Mouse (Mus musculus): Measurements from ENCODE around the gene Gfi1. TPM values are rescaled to one million over a fixed set of nuclear protein-coding genes. Genes with fewer than 3 reads are reported as not detected.

Gene Gfi1
- total and polyA plus RNA-seq, 3 experiments = 0.27 to 2.0 TPM; not detected in 1

DNA sequence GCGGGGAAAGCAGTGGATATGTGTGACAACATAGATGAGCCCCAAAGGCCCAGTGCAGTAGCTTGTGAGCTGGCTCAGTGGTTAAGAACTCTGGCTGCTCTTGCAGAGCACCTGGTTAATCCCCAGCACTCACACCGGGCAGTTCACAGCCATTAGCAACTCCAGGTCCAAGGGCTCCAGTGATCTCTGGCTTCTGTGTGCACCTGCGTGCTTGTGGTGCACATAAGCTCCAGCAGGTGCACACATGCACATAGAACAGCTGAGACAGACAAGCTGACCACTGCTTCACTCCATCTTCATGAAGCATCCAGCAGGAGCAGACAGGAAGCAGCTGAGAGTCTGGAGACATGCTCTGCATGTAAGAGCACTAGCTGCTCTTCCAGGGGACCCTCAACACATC lies 12.5 kb upstream of the Gfi1 start:
- Histone ChIP-seq H3K27me3 (ENCODE audit: insufficient read depth, low read length) (peaks cover 11% of the 10 kb centered on the region; the same call in 1 of the 2 replicates), H3K4me1 (ENCODE audit: insufficient read depth, low read depth, low read length) (peaks cover 12% of the 10 kb centered on the region), H3K36me3 (replicated peaks) (peaks cover 22% of the 10 kb centered on the region), H3K4me3 (ENCODE audit: low read depth, low read length) (no peak overlapping the region), H3K9me3 (replicated peaks) (peaks cover 7% of the 10 kb centered on the region; the same call in 1 of the 2 replicates)
- TF ChIP-seq GATA2 (IDR thresholded peaks at IDR 0.05; ENCODE audit: borderline replicate concordance, low read depth, low read length) = no peak
- TF ChIP-seq TAL1 (conservative IDR thresholded peaks at IDR 0.05; ENCODE audit: low read depth, low read length) = no peak
- no peak for TF ChIP-seq POLR2AphosphoS5 (IDR thresholded peaks at IDR 0.05; ENCODE audit: insufficient replicate concordance, low read depth, low read length)
- no peak for TF ChIP-seq GATA1 (IDR thresholded peaks at IDR 0.05; ENCODE audit: borderline replicate concordance, low read length)
- no peak for TF ChIP-seq CTCF (IDR thresholded peaks at IDR 0.05; ENCODE audit: low read depth, low read length)
- DNase-seq (ENCODE audit: low spot score) (no peak), ATAC-seq (ENCODE audit: extremely low read depth, insufficient number of reproducible peaks, low FRiP score, poor library complexity, severe bottlenecking) (no peak)

DNA sequence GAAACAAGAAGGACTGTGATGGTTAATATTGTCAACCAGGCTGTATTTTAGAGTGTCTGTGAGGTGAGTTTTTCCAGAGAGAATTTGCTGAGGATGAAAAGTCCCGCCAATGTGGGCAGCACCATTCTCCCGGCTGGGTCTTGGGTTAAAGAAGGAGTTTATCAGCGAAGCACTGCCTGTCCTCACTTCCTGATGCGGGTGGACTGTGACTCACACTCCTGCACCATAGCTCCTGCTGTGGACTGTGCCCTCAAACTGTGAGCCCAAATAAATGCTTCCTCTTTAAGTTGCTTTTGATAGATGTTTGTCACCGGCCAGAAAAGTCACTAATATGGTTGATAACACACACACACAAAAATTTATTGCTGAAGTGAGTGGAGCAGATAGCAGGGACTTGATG lies 10.3 kb upstream of the Gfi1 start:
- H3K36me3 ChIP-seq (replicated peaks) = peaks cover 9% of the 10 kb centered on the region
- H3K4me3 ChIP-seq (ENCODE audit: low read depth, low read length) = no peak overlapping the region
- peaks cover 15% of the 10 kb centered on the region for H3K27me3 ChIP-seq (ENCODE audit: insufficient read depth, low read length)
- DNase-seq (ENCODE audit: low spot score) = no peak
- peaks cover 12% of the 10 kb centered on the region for H3K4me1 ChIP-seq (ENCODE audit: insufficient read depth, low read depth, low read length)
- TF ChIP-seq CTCF (IDR thresholded peaks at IDR 0.05; ENCODE audit: low read depth, low read length) = no peak
- no peak for TF ChIP-seq GATA1 (IDR thresholded peaks at IDR 0.05; ENCODE audit: borderline replicate concordance, low read length)
- no peak for TF ChIP-seq GATA2 (IDR thresholded peaks at IDR 0.05; ENCODE audit: borderline replicate concordance, low read depth, low read length)
- no peak for TF ChIP-seq TAL1 (conservative IDR thresholded peaks at IDR 0.05; ENCODE audit: low read depth, low read length)
- TF ChIP-seq POLR2AphosphoS5 (IDR thresholded peaks at IDR 0.05; ENCODE audit: insufficient replicate concordance, low read depth, low read length) = no peak
- ATAC-seq (ENCODE audit: extremely low read depth, insufficient number of reproducible peaks, low FRiP score, poor library complexity, severe bottlenecking) = no peak
- peaks cover 7% of the 10 kb centered on the region; the same call in 1 of the 2 replicates for H3K9me3 ChIP-seq (replicated peaks)

DNA sequence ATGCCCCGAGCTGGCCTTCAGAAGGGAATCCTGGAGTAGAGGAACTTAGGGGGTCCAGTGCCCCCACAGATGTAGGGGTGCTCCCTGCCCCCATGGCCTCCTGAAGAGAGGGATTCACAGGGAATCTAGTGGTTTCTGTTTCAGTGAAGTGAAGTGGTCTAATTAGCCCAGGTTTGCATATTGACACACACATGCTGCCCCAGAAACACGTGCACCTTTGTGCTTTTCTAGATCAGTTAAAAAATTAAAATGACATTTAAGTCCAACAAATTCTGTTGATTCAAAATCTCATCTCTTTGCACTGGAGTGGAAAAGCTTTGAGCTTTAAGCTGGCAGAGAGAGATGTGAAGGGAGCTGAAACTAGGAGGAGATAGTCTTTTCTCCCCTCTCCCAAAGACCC lies 6.0 kb upstream of the Gfi1 start:
- peaks cover 16% of the 10 kb centered on the region for H3K4me1 ChIP-seq (ENCODE audit: insufficient read depth, low read depth, low read length)
- DNase-seq (ENCODE audit: low spot score) (no peak), ATAC-seq (ENCODE audit: extremely low read depth, insufficient number of reproducible peaks, low FRiP score, poor library complexity, severe bottlenecking) (no peak)
- no peaks in the 10 kb centered on the region for H3K36me3 ChIP-seq (replicated peaks)
- H3K4me3 ChIP-seq (ENCODE audit: low read depth, low read length) = no peak overlapping the region
- peaks cover 2% of the 10 kb centered on the region; the same call in 1 of the 2 replicates for H3K9me3 ChIP-seq (replicated peaks)
- H3K27me3 ChIP-seq (ENCODE audit: insufficient read depth, low read length) = peaks cover 32% of the 10 kb centered on the region
- TF ChIP-seq TAL1 (conservative IDR thresholded peaks at IDR 0.05; ENCODE audit: low read depth, low read length) (no peak), POLR2AphosphoS5 (IDR thresholded peaks at IDR 0.05; ENCODE audit: insufficient replicate concordance, low read depth, low read length) (no peak), CTCF (IDR thresholded peaks at IDR 0.05; ENCODE audit: low read depth, low read length) (no peak), GATA1 (IDR thresholded peaks at IDR 0.05; ENCODE audit: borderline replicate concordance, low read length) (no peak), GATA2 (IDR thresholded peaks at IDR 0.05; ENCODE audit: borderline replicate concordance, low read depth, low read length) (no peak)

DNA sequence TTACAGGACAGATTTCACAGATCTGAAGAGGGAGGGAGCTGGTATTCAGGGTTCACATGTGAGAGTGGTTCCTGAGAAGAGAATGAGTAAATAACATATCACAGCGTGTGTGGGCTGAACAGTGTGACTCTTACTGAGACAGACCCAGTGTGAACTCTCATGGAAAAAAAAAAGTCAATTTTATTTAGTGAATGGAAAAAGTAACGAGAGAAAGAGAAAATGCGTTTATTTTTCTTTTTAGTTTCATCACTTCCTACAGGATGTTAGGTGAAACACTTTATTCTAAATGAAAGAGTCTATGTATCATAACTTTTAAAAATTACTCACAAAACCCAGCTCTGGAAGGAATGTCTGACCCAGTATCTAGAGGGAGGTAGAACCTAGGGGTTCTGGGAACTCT lies 5.6 kb upstream of the Gfi1 start:
- ATAC-seq (ENCODE audit: extremely low read depth, insufficient number of reproducible peaks, low FRiP score, poor library complexity, severe bottlenecking) (no peak), DNase-seq (ENCODE audit: low spot score) (no peak)
- Histone ChIP-seq H3K4me3 (ENCODE audit: low read depth, low read length) (no peak overlapping the region), H3K36me3 (replicated peaks) (no peaks in the 10 kb centered on the region), H3K9me3 (replicated peaks) (peaks cover 7% of the 10 kb centered on the region), H3K27me3 (ENCODE audit: insufficient read depth, low read length) (peaks cover 36% of the 10 kb centered on the region), H3K4me1 (ENCODE audit: insufficient read depth, low read depth, low read length) (peaks cover 20% of the 10 kb centered on the region)
- TF ChIP-seq GATA2 (IDR thresholded peaks at IDR 0.05; ENCODE audit: borderline replicate concordance, low read depth, low read length) (no peak), TAL1 (conservative IDR thresholded peaks at IDR 0.05; ENCODE audit: low read depth, low read length) (no peak), GATA1 (IDR thresholded peaks at IDR 0.05; ENCODE audit: borderline replicate concordance, low read length) (no peak), POLR2AphosphoS5 (IDR thresholded peaks at IDR 0.05; ENCODE audit: insufficient replicate concordance, low read depth, low read length) (no peak), CTCF (IDR thresholded peaks at IDR 0.05; ENCODE audit: low read depth, low read length) (no peak)

DNA sequence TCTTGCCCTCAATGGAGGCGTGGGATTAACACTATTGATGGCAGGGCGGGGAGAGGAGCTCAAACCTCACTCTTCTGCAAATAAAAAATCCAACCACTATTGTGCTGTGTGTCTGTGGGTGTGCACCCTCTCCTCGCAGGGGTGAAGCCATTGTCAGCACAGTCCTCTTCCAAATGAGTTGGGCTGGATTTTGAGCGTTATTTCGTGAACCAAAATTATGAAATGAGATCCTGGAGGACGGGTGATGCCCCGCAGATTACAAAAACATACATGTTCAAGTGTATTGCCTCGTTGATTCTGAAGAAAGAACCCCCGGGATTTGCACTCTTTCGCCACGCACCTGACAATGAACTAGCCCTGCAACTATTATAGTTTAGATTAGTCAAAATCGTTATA lies 1.2 kb upstream of the Gfi1 start:
- no peak for TF ChIP-seq GATA1 (IDR thresholded peaks at IDR 0.05; ENCODE audit: borderline replicate concordance, low read length)
- TF ChIP-seq CTCF (IDR thresholded peaks at IDR 0.05; ENCODE audit: low read depth, low read length) = no peak
- TF ChIP-seq TAL1 (conservative IDR thresholded peaks at IDR 0.05; ENCODE audit: low read depth, low read length) = no peak
- no peak for TF ChIP-seq POLR2AphosphoS5 (IDR thresholded peaks at IDR 0.05; ENCODE audit: insufficient replicate concordance, low read depth, low read length)
- TF ChIP-seq GATA2 (IDR thresholded peaks at IDR 0.05; ENCODE audit: borderline replicate concordance, low read depth, low read length) = no peak
- peaks cover 44% of the 10 kb centered on the region for H3K9me3 ChIP-seq (replicated peaks)
- H3K27me3 ChIP-seq (ENCODE audit: insufficient read depth, low read length) = peaks cover 63% of the 10 kb centered on the region
- H3K4me3 ChIP-seq (ENCODE audit: low read depth, low read length) = no peak overlapping the region
- DNase-seq (ENCODE audit: low spot score) (no peak), ATAC-seq (ENCODE audit: extremely low read depth, insufficient number of reproducible peaks, low FRiP score, poor library complexity, severe bottlenecking) (no peak)
- H3K36me3 ChIP-seq (replicated peaks) = no peaks in the 10 kb centered on the region
- peaks cover 28% of the 10 kb centered on the region for H3K4me1 ChIP-seq (ENCODE audit: insufficient read depth, low read depth, low read length)

DNA sequence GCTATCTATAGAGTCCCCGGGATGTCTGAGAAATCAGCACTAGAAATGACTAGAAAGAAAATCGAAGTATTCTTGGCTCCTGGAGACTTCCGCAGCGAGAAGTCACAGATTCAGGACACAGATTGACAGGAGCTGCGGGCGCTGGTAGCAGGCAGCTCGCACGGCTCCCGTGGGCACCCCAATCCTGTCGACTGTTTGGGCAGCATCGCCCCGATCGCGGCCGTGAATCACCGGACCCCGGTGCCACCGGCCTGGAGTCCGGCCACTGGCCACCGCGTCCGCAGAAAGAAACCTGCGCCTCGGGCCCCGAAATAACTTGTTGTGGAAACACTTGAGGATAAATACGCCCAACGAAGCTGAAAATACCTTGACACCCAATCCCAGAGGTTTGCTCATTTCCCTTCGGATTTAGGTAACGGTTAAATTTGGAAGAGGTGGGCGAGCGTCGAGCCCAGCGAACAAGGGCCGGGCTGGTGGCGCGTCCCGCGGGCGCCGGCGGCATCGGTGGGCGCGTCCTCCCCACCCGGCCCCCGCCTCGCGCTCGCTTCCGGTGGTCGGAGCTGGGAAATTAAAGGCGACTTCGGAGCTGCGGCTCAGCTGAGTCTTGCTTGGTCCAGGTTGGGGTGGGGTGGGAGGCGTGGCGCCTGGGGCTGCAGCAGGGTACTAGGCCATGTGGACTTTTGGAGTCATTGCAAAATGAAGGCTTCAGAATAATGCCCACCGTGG lies 608 bp upstream of the Gfi1 start:
- no peak for DNase-seq (ENCODE audit: low spot score)
- no peak for ATAC-seq (ENCODE audit: extremely low read depth, insufficient number of reproducible peaks, low FRiP score, poor library complexity, severe bottlenecking)
- Histone ChIP-seq H3K4me3 (ENCODE audit: low read depth, low read length) (no peak overlapping the region; the same call in 1 of the 2 replicates), H3K27me3 (ENCODE audit: insufficient read depth, low read length) (peaks cover 68% of the 10 kb centered on the region), H3K4me1 (ENCODE audit: insufficient read depth, low read depth, low read length) (peaks cover 28% of the 10 kb centered on the region), H3K36me3 (replicated peaks) (no peaks in the 10 kb centered on the region), H3K9me3 (replicated peaks) (peaks cover 49% of the 10 kb centered on the region)
- TF ChIP-seq POLR2AphosphoS5 (IDR thresholded peaks at IDR 0.05; ENCODE audit: insufficient replicate concordance, low read depth, low read length) (no peak), GATA1 (IDR thresholded peaks at IDR 0.05; ENCODE audit: borderline replicate concordance, low read length) (no peak), CTCF (IDR thresholded peaks at IDR 0.05; ENCODE audit: low read depth, low read length) (no peak), TAL1 (conservative IDR thresholded peaks at IDR 0.05; ENCODE audit: low read depth, low read length) (no peak), GATA2 (IDR thresholded peaks at IDR 0.05; ENCODE audit: borderline replicate concordance, low read depth, low read length) (no peak)
